Mouse (Mus musculus) liver, postnatal 0 days (tissue): ENCODE data around the gene Adgrg3.
A peak's percentile ranks its signal among the peaks of the same experiment; 100 is the strongest.

Experiments
- CTCF ChIP-seq: sonication (generic); IDR thresholded peaks from 2 replicates; pipeline ENCODE4 v1.5.1; 2016; ENCODE audit warnings: antibody characterized with exemption, low read depth
- EP300 ChIP-seq: IDR thresholded peaks from 2 replicates; pipeline ENCODE4 v1.6.1; 2016; ENCODE audit warnings: antibody characterized with exemption, low read depth, mild to moderate bottlenecking

DNA sequence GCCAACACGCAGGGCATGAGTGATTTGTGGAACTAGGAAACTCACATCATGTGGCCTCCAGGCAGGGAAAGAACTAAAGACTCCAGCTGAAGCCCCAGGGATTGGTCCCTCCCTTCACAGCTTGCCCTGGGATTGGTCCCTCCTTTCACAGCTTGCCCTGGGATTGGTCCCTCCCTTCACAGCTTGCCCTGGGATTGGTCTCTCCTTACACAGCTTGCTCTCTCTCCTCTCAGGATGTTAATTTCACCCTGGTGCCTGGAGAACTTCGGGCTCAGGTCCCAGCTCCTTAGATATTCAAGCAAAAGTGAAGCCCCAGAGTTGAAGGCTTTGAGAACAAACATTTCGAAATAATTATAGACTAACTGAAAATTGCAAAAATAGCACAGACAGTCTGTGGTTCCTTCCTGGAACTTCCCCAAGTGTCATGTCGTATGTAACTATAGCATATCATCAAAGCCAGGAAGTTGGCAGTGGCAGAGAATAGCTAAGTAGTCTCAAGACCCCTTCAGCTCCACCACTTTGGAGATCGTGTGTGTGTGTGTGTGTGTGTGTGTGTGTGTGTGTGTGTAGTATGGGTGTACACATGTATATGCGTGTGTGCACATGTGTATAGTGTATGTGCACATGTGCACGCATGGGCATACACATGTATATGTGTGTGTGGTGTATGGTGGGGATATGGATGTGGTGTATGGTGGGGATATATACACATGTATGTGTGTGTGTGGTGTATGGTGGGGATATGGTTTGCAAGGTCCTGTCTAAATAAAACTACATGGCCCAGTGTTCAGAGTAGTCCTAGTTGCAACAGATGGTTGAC, 19.8 kb downstream of the Adgrg3 start:
- TF ChIP-seq CTCF (no peak), EP300 (peak; percentile 26; the same call in 1 of the 2 replicates)
